Mouse (Mus musculus) megakaryocyte, adult 5-6 weeks (primary cell): Measurements from ENCODE around the gene Gstt3. TPM values are rescaled to one million over a fixed set of nuclear protein-coding genes. Genes with fewer than 3 reads are reported as not detected.

Experiments used
- total RNA-seq, 2 experiments: library from RNA; stranded (forward) in 1 of 2; stranded (reverse) in 1 of 2; fragments of 153-499, 151-499 nt in 1 of 2; fragments of 221-1000, 200-1000 nt in 1 of 2; gene quantifications; 2 replicates each; pipeline versions ENCODE4 v1.2.3 to v1.2.4; 2015 to 2017

The Gstt3 gene
- total RNA-seq, 2 experiments from 2014 or later, result 1.4 to 1.5 TPM

Other genes with a start within 250 kb of the Gstt3 start
- 0.58 and 0.71 TPM in 2 replicates for gene Lrrc75b, start 221.1 kb downstream of the Gstt3 start, total RNA-seq (2015)
- gene Lrrc75b, start 221.1 kb downstream of the Gstt3 start, total RNA-seq (2017), result 0.22 and 0.57 TPM in 2 replicates
- gene Ggt1, start 219.8 kb downstream of the Gstt3 start, total RNA-seq (2015), result 3.2 TPM in 2 replicates
- gene Ggt1, start 219.8 kb downstream of the Gstt3 start, total RNA-seq (2017), result 4.9 and 10.0 TPM in 2 replicates
- gene Ggt5, start 192.1 kb downstream of the Gstt3 start, total RNA-seq (2015), result 2.0 and 2.8 TPM in 2 replicates
- 2.7 and 16.8 TPM in 2 replicates for gene Ggt5, start 192.1 kb downstream of the Gstt3 start, total RNA-seq (2017)
- gene Susd2, start 137.4 kb downstream of the Gstt3 start, total RNA-seq (2015), result 0.16 and 0.48 TPM in 2 replicates
- 0.33 and 0.49 TPM in 2 replicates for gene Susd2, start 137.4 kb downstream of the Gstt3 start, total RNA-seq (2017)
- gene Cabin1, start 17.1 kb downstream of the Gstt3 start, total RNA-seq (2015), result 23.7 and 24.0 TPM in 2 replicates
- gene Cabin1, start 17.1 kb downstream of the Gstt3 start, total RNA-seq (2017), result 19.4 and 20.7 TPM in 2 replicates
- gene Ddt, start 8.0 kb downstream of the Gstt3 start, total RNA-seq (2015), result 30.0 and 31.4 TPM in 2 replicates
- gene Ddt, start 8.0 kb downstream of the Gstt3 start, total RNA-seq (2017), result 24.7 and 28.4 TPM in 2 replicates
- not detected in 2 replicates for gene Gm20441, start 460 bp downstream of the Gstt3 start, total RNA-seq (2015)
- not detected in 2 replicates for gene Gm20441, start 460 bp downstream of the Gstt3 start, total RNA-seq (2017)
- 0.78 TPM in 1 of 2 replicates, not detected in the other for gene Gstt1, start 17.2 kb upstream of the Gstt3 start, total RNA-seq (2015)
- gene Gstt1, start 17.2 kb upstream of the Gstt3 start, total RNA-seq (2017), result not detected in 2 replicates
- not detected in 2 replicates for gene Gstt4, start 41.1 kb upstream of the Gstt3 start, total RNA-seq (2015)
- gene Gstt4, start 41.1 kb upstream of the Gstt3 start, total RNA-seq (2017), result not detected in 2 replicates
- gene Gstt2, start 56.0 kb upstream of the Gstt3 start, total RNA-seq (2015), result 4.7 and 5.9 TPM in 2 replicates
- gene Gstt2, start 56.0 kb upstream of the Gstt3 start, total RNA-seq (2017), result 1.8 and 4.7 TPM in 2 replicates
- 68.9 and 73.4 TPM in 2 replicates for gene Mif, start 78.8 kb upstream of the Gstt3 start, total RNA-seq (2015)
- 87.4 and 123 TPM in 2 replicates for gene Mif, start 78.8 kb upstream of the Gstt3 start, total RNA-seq (2017)
- gene Derl3, start 112.0 kb upstream of the Gstt3 start, total RNA-seq (2015), result 0.41 and 0.89 TPM in 2 replicates
- gene Derl3, start 112.0 kb upstream of the Gstt3 start, total RNA-seq (2017), result not detected in 2 replicates
- gene Smarcb1, start 140.2 kb upstream of the Gstt3 start, total RNA-seq (2015), result 44.0 and 46.2 TPM in 2 replicates
- gene Smarcb1, start 140.2 kb upstream of the Gstt3 start, total RNA-seq (2017), result 40.6 and 48.4 TPM in 2 replicates
- 7.1 and 9.3 TPM in 2 replicates for gene Chchd10, start 151.7 kb upstream of the Gstt3 start, total RNA-seq (2015)
- gene Chchd10, start 151.7 kb upstream of the Gstt3 start, total RNA-seq (2017), result 8.1 and 15.7 TPM in 2 replicates
- not detected in 2 replicates for gene Mmp11, start 155.1 kb upstream of the Gstt3 start, total RNA-seq (2015)
- gene Mmp11, start 155.1 kb upstream of the Gstt3 start, total RNA-seq (2017), result not detected in 2 replicates
- 0.48 and 0.83 TPM in 2 replicates for gene Gm867, start 159.3 kb upstream of the Gstt3 start, total RNA-seq (2015)
- 0.16 TPM in 1 of 2 replicates, not detected in the other for gene Gm867, start 159.3 kb upstream of the Gstt3 start, total RNA-seq (2017)
- gene Vpreb3, start 161.6 kb upstream of the Gstt3 start, total RNA-seq (2015), result 0.48 TPM in 1 of 2 replicates, not detected in the other
- not detected in 2 replicates for gene Vpreb3, start 161.6 kb upstream of the Gstt3 start, total RNA-seq (2017)
- 0.47 TPM in 1 of 2 replicates, not detected in the other for gene Gm5134, start 173.1 kb upstream of the Gstt3 start, total RNA-seq (2015)
- 0.11 TPM in 1 of 2 replicates, not detected in the other for gene Gm5134, start 173.1 kb upstream of the Gstt3 start, total RNA-seq (2017)